Mouse (Mus musculus) intestine, embryonic 14.5 days (tissue): ENCODE measurements around the gene Gtf2i. TPM values are rescaled to one million over a fixed set of nuclear protein-coding genes. Genes with fewer than 3 reads are reported as not detected.

ENCODE experiments used
- ATAC-seq: fragments of 200-750 bp; cut with Nextera tagmentation; replicated peaks from 2 replicates; pipeline ENCODE4 v1.8.0; 2017; ENCODE audit warnings: low read depth, moderate number of reproducible peaks, moderate TSS enrichment, moderate library complexity; ENCODE audit not compliant: low FRiP score, low TSS enrichment
- DNase-seq: peaks from one replicate; pipeline ENCODE4 v3.0.0-alpha.2; 2018; ENCODE audit warnings: low spot score
- H3K27ac ChIP-seq: fragments of 300-500 bp; sonication (generic); 2 replicates; pipeline ENCODE4 v1.5.1; 2014; ENCODE audit warnings: low read depth, mild to moderate bottlenecking, control low read depth
- H3K27me3 ChIP-seq: fragments of 300-500 bp; sonication (generic); replicated peaks from 2 replicates; pipeline ENCODE4 v1.6.1; 2014; ENCODE audit warnings: low read length, control low read depth; ENCODE audit not compliant: control insufficient read depth, insufficient read depth
- H3K36me3 ChIP-seq: fragments of 300-500 bp; sonication (generic); 2 replicates; pipeline ENCODE4 v1.6.1; 2014; ENCODE audit warnings: low read length, control low read depth; ENCODE audit not compliant: control insufficient read depth, insufficient read depth
- H3K4me1 ChIP-seq: fragments of 300-500 bp; sonication (generic); replicated peaks from 2 replicates; pipeline ENCODE4 v1.6.1; 2014; ENCODE audit warnings: low read length, control low read depth, mixed read lengths; ENCODE audit not compliant: control insufficient read depth, insufficient read depth
- H3K4me2 ChIP-seq: fragments of 300-500 bp; sonication (generic); 2 replicates; pipeline ENCODE4 v1.6.1; 2014; ENCODE audit warnings: low read length
- H3K4me3 ChIP-seq: fragments of 300-500 bp; sonication (generic); 2 replicates; pipeline ENCODE4 v1.5.1; 2014; ENCODE audit warnings: low read depth, low read length, control low read depth, mixed read lengths
- H3K9ac ChIP-seq: fragments of 300-500 bp; sonication (generic); 2 replicates; pipeline ENCODE4 v1.6.1; 2014; ENCODE audit warnings: mild to moderate bottlenecking, low read length
- H3K9me3 ChIP-seq: fragments of 300-500 bp; sonication (generic); 2 replicates; pipeline ENCODE4 v1.6.1; 2016; ENCODE audit warnings: low read length, control low read depth; ENCODE audit not compliant: control insufficient read depth
- WGBS: fragments of 180-500 bp; shearing (Covaris S2); extraction: QIAGEN DNeasy Blood & Tissue Kit; methylation state at CpG from one replicate; pipeline ENCODE4 v1.1.7; 2014; 5-methylcytosine and 5-hydroxymethylcytosine counted together
- polyA plus RNA-seq: library from polyadenylated mRNA; unstranded; fragments of >200 nt; fragmentation: Nextera tagmentation; extraction: Ambion mirVana; gene quantifications from 2 replicates; pipeline ENCODE4 v1.2.1, GENCODE M21; 2014

Gtf2i gene
- polyA plus RNA-seq, 1 experiment from 2014 or later, result 145 TPM

- H3K4me1 ChIP-seq, result no peaks in the 10 kb centered on the region
- 90% methylated on average over 7 of the region's 7 CpGs for WGBS
- ATAC-seq (no peak), DNase-seq (no peak)
- H3K9ac ChIP-seq, result no peak overlapping the region
- H3K27me3 ChIP-seq, result no peaks in the 10 kb centered on the region
- H3K4me3 ChIP-seq, result no peak overlapping the region
- H3K27ac ChIP-seq, result no peak overlapping the region
- H3K4me2 ChIP-seq, result no peak overlapping the region
- H3K36me3 ChIP-seq, result peaks cover 92% of the 10 kb centered on the region
- H3K9me3 ChIP-seq, result no peaks in the 10 kb centered on the region
These were observed 35.2 kb downstream of the Gtf2i start for GRCm38 (mm10) chr5:134279371-134279770.

GRCm38 (mm10) chr5:134277109-134277508 lies 37.5 kb downstream of the Gtf2i start:
- H3K36me3 ChIP-seq, result peaks cover 92% of the 10 kb centered on the region

GRCm38 (mm10) chr5:134275556-134275955 lies 39.0 kb downstream of the Gtf2i start:
- DNase-seq, result no peak
- ATAC-seq, result no peak
- H3K27ac ChIP-seq, result no peak overlapping the region
- H3K4me3 ChIP-seq, result no peak overlapping the region
- no peaks in the 10 kb centered on the region for H3K4me1 ChIP-seq
- no peaks in the 10 kb centered on the region for H3K27me3 ChIP-seq
- no peaks in the 10 kb centered on the region for H3K9me3 ChIP-seq
- 89% methylated on average over 10 of the region's 10 CpGs for WGBS
- peaks cover 95% of the 10 kb centered on the region for H3K36me3 ChIP-seq
- H3K4me2 ChIP-seq, result no peak overlapping the region
- no peak overlapping the region for H3K9ac ChIP-seq

More at GRCm38 (mm10) chr5:134277109-134277508, 37.5 kb downstream of the Gtf2i start:
- WGBS, result 95% methylated on average over 4 of the region's 4 CpGs
- Histone ChIP-seq H3K4me1 (no peaks in the 10 kb centered on the region), H3K4me2 (no peak overlapping the region), H3K27ac (no peak overlapping the region), H3K27me3 (no peaks in the 10 kb centered on the region), H3K9me3 (no peaks in the 10 kb centered on the region), H3K9ac (no peak overlapping the region), H3K4me3 (no peak overlapping the region)
- ATAC-seq, result no peak
- DNase-seq, result no peak

GRCm38 (mm10) chr5:134275021-134275420 lies 39.5 kb downstream of the Gtf2i start:
- Histone ChIP-seq H3K36me3 (peaks cover 95% of the 10 kb centered on the region), H3K9ac (no peak overlapping the region), H3K4me2 (no peak overlapping the region), H3K9me3 (no peaks in the 10 kb centered on the region), H3K4me3 (no peak overlapping the region), H3K27me3 (no peaks in the 10 kb centered on the region), H3K27ac (no peak overlapping the region), H3K4me1 (no peaks in the 10 kb centered on the region)
- ATAC-seq (no peak), DNase-seq (no peak)
- 85% methylated on average over 11 of the region's 11 CpGs for WGBS

- no peak for ATAC-seq
- H3K4me1 ChIP-seq, result no peaks in the 10 kb centered on the region
- no peak overlapping the region for H3K4me3 ChIP-seq
- peaks cover 95% of the 10 kb centered on the region for H3K36me3 ChIP-seq
- no peak for DNase-seq
- 91% methylated on average over 8 of the region's 8 CpGs for WGBS
- no peak overlapping the region for H3K9ac ChIP-seq
- no peak overlapping the region for H3K27ac ChIP-seq
- H3K27me3 ChIP-seq, result no peaks in the 10 kb centered on the region
- no peak overlapping the region for H3K4me2 ChIP-seq
- no peaks in the 10 kb centered on the region for H3K9me3 ChIP-seq
These were observed 40.8 kb downstream of the Gtf2i start for GRCm38 (mm10) chr5:134273761-134274160.

- H3K9me3 ChIP-seq, result no peaks in the 10 kb centered on the region
- H3K9ac ChIP-seq, result no peak overlapping the region
- no peak overlapping the region for H3K4me2 ChIP-seq
- H3K4me1 ChIP-seq, result no peaks in the 10 kb centered on the region
- no peak overlapping the region for H3K27ac ChIP-seq
- no peak overlapping the region for H3K4me3 ChIP-seq
- DNase-seq, result no peak
- ATAC-seq, result no peak
- H3K27me3 ChIP-seq, result no peaks in the 10 kb centered on the region
- 85% methylated on average over 11 of the region's 11 CpGs for WGBS
- peaks cover 96% of the 10 kb centered on the region for H3K36me3 ChIP-seq
These were observed 41.8 kb downstream of the Gtf2i start for GRCm38 (mm10) chr5:134272761-134273160.

GRCm38 (mm10) chr5:134271421-134271820 lies 43.1 kb downstream of the Gtf2i start:
- H3K36me3 ChIP-seq, result peaks cover 98% of the 10 kb centered on the region
- no peak overlapping the region for H3K9ac ChIP-seq
- H3K4me3 ChIP-seq, result no peak overlapping the region
- no peak overlapping the region for H3K4me2 ChIP-seq
- no peaks in the 10 kb centered on the region for H3K27me3 ChIP-seq
- WGBS, result 89% methylated on average over 11 of the region's 11 CpGs
- no peak overlapping the region for H3K27ac ChIP-seq
- no peak for DNase-seq
- H3K9me3 ChIP-seq, result no peaks in the 10 kb centered on the region
- H3K4me1 ChIP-seq, result no peaks in the 10 kb centered on the region
- no peak for ATAC-seq

- no peak overlapping the region for H3K4me3 ChIP-seq
- H3K27me3 ChIP-seq, result no peaks in the 10 kb centered on the region
- H3K27ac ChIP-seq, result no peak overlapping the region
- peaks cover 98% of the 10 kb centered on the region for H3K36me3 ChIP-seq
- no peak overlapping the region for H3K9ac ChIP-seq
- DNase-seq, result no peak
- WGBS, result 86% methylated on average over 4 of the region's 4 CpGs
- H3K9me3 ChIP-seq, result no peaks in the 10 kb centered on the region
- no peak overlapping the region for H3K4me2 ChIP-seq
- ATAC-seq, result no peak
- H3K4me1 ChIP-seq, result no peaks in the 10 kb centered on the region
These were observed 44.0 kb downstream of the Gtf2i start for GRCm38 (mm10) chr5:134270566-134270965.

- Histone ChIP-seq H3K9ac (no peak overlapping the region), H3K4me2 (no peak overlapping the region), H3K36me3 (peaks cover 98% of the 10 kb centered on the region), H3K9me3 (no peaks in the 10 kb centered on the region), H3K4me3 (no peak overlapping the region), H3K27ac (no peak overlapping the region), H3K27me3 (no peaks in the 10 kb centered on the region), H3K4me1 (no peaks in the 10 kb centered on the region)
- WGBS, result 86% methylated on average over 5 of the region's 5 CpGs
- DNase-seq (no peak), ATAC-seq (no peak)
These were observed 44.8 kb downstream of the Gtf2i start for GRCm38 (mm10) chr5:134269751-134270150.
